8 mouse cellular contexts compared by ENCODE assay signal in the genomic region with DNA sequence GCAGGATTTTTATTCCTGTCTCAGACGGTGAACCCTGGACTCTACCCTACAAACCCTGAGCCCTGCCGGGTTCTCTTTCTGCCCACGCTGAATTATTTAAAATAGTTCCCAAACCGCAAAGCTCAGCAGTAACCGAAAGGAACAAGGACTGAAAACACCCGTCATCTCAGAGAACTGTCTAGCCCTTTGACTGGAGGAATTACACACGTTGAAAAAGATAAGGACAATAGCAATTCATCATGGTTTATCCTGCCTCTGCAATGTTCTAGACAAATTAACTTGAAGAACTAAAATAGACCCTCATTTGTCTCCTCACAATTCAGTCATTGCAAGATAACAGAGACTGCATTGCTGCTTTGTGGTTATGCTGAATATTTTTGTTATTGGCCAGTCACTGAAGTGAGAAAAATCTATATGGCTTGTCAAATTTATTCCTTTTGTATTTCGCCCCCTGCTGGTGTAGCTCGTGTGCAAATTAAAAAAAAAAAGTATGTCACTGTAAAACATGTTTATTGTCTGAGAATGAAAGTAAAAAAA. TPM values are rescaled to one million over a fixed set of nuclear protein-coding genes. Genes with fewer than 3 reads are reported as not detected.
DNase-seq lines count a peak whose midpoint lies in the region; ATAC-seq and TF ChIP-seq lines count a peak whose summit lies in the region.

No protein-coding gene starts in this region.

- DNase-seq in B cell, adult 2 months: peak; percentile 78 to 84
- DNase-seq in embryo, embryonic 9.5 days (ENCODE audit: extremely low spot score): peak; percentile 52
- no peak for DNase-seq in heart, embryonic 10.5 days (ENCODE audit: low spot score)
- DNase-seq in midbrain, postnatal 0 days (ENCODE audit: low spot score): peak; percentile 79

- H3K27me3 ChIP-seq in heart, embryonic 10.5 days (ENCODE audit: insufficient read depth, poor library complexity, severe bottlenecking): no peaks in the 10 kb centered on the region
- H3K27me3 ChIP-seq in kidney, embryonic 14.5 days (ENCODE audit: control insufficient read depth, insufficient read depth, low read length): no peaks in the 10 kb centered on the region
- no peaks in the 10 kb centered on the region for H3K27me3 ChIP-seq in limb, embryonic 15.5 days
- no peaks in the 10 kb centered on the region for H3K27me3 ChIP-seq in midbrain, postnatal 0 days (ENCODE audit: insufficient read depth, low read length)
- no peaks in the 10 kb centered on the region for H3K27me3 ChIP-seq in stomach, embryonic 15.5 days (replicated peaks)

- H3K36me3 ChIP-seq in heart, embryonic 10.5 days: no peaks in the 10 kb centered on the region
- H3K36me3 ChIP-seq in kidney, embryonic 14.5 days (ENCODE audit: control insufficient read depth, insufficient read depth, low read length): no peaks in the 10 kb centered on the region
- no peaks in the 10 kb centered on the region for H3K36me3 ChIP-seq in limb, embryonic 15.5 days
- no peaks in the 10 kb centered on the region for H3K36me3 ChIP-seq in midbrain, postnatal 0 days (ENCODE audit: insufficient read depth, low read length)
- no peaks in the 10 kb centered on the region for H3K36me3 ChIP-seq in stomach, embryonic 15.5 days

- H3K9me3 ChIP-seq in heart, embryonic 10.5 days: no peaks in the 10 kb centered on the region
- no peaks in the 10 kb centered on the region for H3K9me3 ChIP-seq in kidney, embryonic 14.5 days (ENCODE audit: control insufficient read depth, low read length)
- no peaks in the 10 kb centered on the region for H3K9me3 ChIP-seq in limb, embryonic 15.5 days
- no peaks in the 10 kb centered on the region for H3K9me3 ChIP-seq in midbrain, postnatal 0 days (ENCODE audit: low read length)
- no peaks in the 10 kb centered on the region for H3K9me3 ChIP-seq in stomach, embryonic 15.5 days

- H3K4me3 ChIP-seq in heart, embryonic 10.5 days: peak overlapping the region; percentile 97
- peak overlapping the region; percentile 82 for H3K4me3 ChIP-seq in kidney, embryonic 14.5 days (ENCODE audit: low read length)
- H3K4me3 ChIP-seq in limb, embryonic 15.5 days: peak overlapping the region; percentile 99
- peak overlapping the region; percentile 98 for H3K4me3 ChIP-seq in midbrain, postnatal 0 days (ENCODE audit: low read depth, low read length)
- H3K4me3 ChIP-seq in stomach, embryonic 15.5 days (replicated peaks): peak overlapping the region; percentile 100

- WGBS in heart, embryonic 10.5 days: under 1% methylated on average over 9 of the region's 9 CpGs
- under 1% methylated on average over 9 of the region's 9 CpGs for WGBS in kidney, embryonic 14.5 days
- under 1% methylated on average over 9 of the region's 9 CpGs for WGBS in limb, embryonic 15.5 days
- under 1% methylated on average over 9 of the region's 9 CpGs for WGBS in midbrain, postnatal 0 days
- under 1% methylated on average over 9 of the region's 9 CpGs for WGBS in stomach, embryonic 15.5 days

- ATAC-seq in activated CD4-positive, CD25-positive, alpha-beta regulatory T cell, adult 4 months: peak; percentile 15
- no peak for ATAC-seq in kidney, embryonic 14.5 days (ENCODE audit: low FRiP score, low TSS enrichment)
- no peak for ATAC-seq in limb, embryonic 15.5 days (ENCODE audit: insufficient number of reproducible peaks, low FRiP score, low TSS enrichment, low read depth)
- no peak for ATAC-seq in midbrain, postnatal 0 days (ENCODE audit: low FRiP score)
- ATAC-seq in stomach, embryonic 15.5 days (ENCODE audit: insufficient read depth, low FRiP score, low read depth): no peak

- H3K27ac ChIP-seq in heart, embryonic 10.5 days: peak overlapping the region; percentile 90
- H3K27ac ChIP-seq in kidney, embryonic 14.5 days (ENCODE audit: low read depth, low read length): peak overlapping the region; percentile 92
- peak overlapping the region; percentile 94 for H3K27ac ChIP-seq in limb, embryonic 15.5 days
- H3K27ac ChIP-seq in midbrain, postnatal 0 days (ENCODE audit: low read depth, low read length): peak overlapping the region; percentile 84
- H3K27ac ChIP-seq in stomach, embryonic 15.5 days: peak overlapping the region; percentile 97

- H3K9ac ChIP-seq in kidney, embryonic 14.5 days (ENCODE audit: low read depth, low read length): peak overlapping the region; percentile 88; the same call in 1 of the 2 replicates
- no peak overlapping the region; the same call in 1 of the 2 replicates for H3K9ac ChIP-seq in limb, embryonic 15.5 days
- H3K9ac ChIP-seq in midbrain, postnatal 0 days (replicated peaks; ENCODE audit: low read length, poor library complexity, severe bottlenecking): peak overlapping the region; percentile 64
- peak overlapping the region; percentile 42; the same call in 1 of the 2 replicates for H3K9ac ChIP-seq in stomach, embryonic 15.5 days

- H3K4me1 ChIP-seq in heart, embryonic 10.5 days: no peaks in the 10 kb centered on the region
- H3K4me1 ChIP-seq in kidney, embryonic 14.5 days (ENCODE audit: control insufficient read depth, insufficient read depth, low read length): 0 out of 2 replicates have a peak, but pooled peaks cover 5% of the 10 kb centered on the region
- H3K4me1 ChIP-seq in limb, embryonic 15.5 days: no peaks in the 10 kb centered on the region; the same call in 1 of the 2 replicates
- no peaks in the 10 kb centered on the region for H3K4me1 ChIP-seq in midbrain, postnatal 0 days (ENCODE audit: insufficient read depth, low read length)
- H3K4me1 ChIP-seq in stomach, embryonic 15.5 days: 0 out of 2 replicates have a peak, but pooled peaks cover 2% of the 10 kb centered on the region

- peak overlapping the region; percentile 74 for H3K4me2 ChIP-seq in kidney, embryonic 14.5 days (replicated peaks; ENCODE audit: low read depth, low read length)
- H3K4me2 ChIP-seq in limb, embryonic 15.5 days: peak overlapping the region; percentile 86
- peak overlapping the region; percentile 81 for H3K4me2 ChIP-seq in midbrain, postnatal 0 days (ENCODE audit: low read depth, low read length, poor library complexity, severe bottlenecking)
- peak overlapping the region; percentile 82 for H3K4me2 ChIP-seq in stomach, embryonic 15.5 days

- TF ChIP-seq CTCF in midbrain, postnatal 0 days (IDR thresholded peaks at IDR 0.05): peak; percentile 84

RNA-seq across cellular contexts. Expression of a gene that starts 1.0 kb away (rescaled TPM):
- polyA plus RNA-seq in activated CD4-positive, CD25-positive, alpha-beta regulatory T cell, adult 4 months (2017; shearing (Covaris generic)): 10 to 100 TPM; 47.7 to 49.7 TPM
- 13.9 and 14.2 TPM in 2 replicates for polyA plus RNA-seq in heart, embryonic 10.5 days (2016; fragmentation: Nextera tagmentation; extraction: Ambion mirVana)
- polyA plus RNA-seq in kidney, embryonic 14.5 days (2014; fragmentation: Nextera tagmentation; extraction: Ambion mirVana): 14.9 and 24.5 TPM in 2 replicates
- 19.8 and 22.6 TPM in 2 replicates for polyA plus RNA-seq in limb, embryonic 15.5 days (2015; fragmentation: Nextera tagmentation; extraction: Ambion mirVana)
- total RNA-seq in midbrain, postnatal 0 days (2014; rRNA removed): 41.2 and 67.4 TPM in 2 replicates
- polyA plus RNA-seq in midbrain, postnatal 0 days (2015; fragmentation: Nextera tagmentation; extraction: Ambion mirVana): 22.3 and 23.4 TPM in 2 replicates
- 22.8 and 23.2 TPM in 2 replicates for polyA plus RNA-seq in stomach, embryonic 15.5 days (2015; fragmentation: Nextera tagmentation; extraction: Ambion mirVana)
